Mouse (Mus musculus): ENCODE data around the gene D630045J12Rik.

Gene D630045J12Rik

DNA sequence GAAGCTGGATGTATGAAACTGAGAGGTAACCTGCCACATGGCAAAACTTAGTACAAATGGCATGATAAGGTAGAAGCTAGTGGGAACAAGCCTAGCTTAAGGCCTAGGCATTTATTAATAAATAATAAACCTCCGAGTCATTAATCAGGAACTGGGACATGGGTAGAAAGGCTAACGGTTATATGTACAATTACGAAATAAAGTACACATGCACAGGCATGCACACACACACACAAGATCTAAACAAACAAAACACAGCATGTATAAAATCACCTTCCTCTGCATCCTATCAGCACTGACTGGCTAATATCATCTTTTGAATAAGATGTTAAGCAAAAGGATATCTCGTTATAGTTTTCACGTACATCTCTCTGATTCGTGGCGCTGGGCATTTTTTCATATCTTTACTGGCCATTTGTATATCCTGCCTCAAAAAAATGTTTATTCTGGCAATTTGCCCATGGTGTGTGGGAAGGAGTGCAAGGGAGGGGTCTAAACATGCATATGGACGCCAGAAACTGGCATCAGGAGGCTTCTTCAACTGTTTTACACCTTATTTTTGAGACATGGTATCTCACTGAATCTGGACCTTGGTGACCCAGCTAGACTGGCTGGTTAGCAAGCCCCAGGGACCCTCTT lies 67.4 kb downstream of the D630045J12Rik start:
- DNase-seq: no peak

DNA sequence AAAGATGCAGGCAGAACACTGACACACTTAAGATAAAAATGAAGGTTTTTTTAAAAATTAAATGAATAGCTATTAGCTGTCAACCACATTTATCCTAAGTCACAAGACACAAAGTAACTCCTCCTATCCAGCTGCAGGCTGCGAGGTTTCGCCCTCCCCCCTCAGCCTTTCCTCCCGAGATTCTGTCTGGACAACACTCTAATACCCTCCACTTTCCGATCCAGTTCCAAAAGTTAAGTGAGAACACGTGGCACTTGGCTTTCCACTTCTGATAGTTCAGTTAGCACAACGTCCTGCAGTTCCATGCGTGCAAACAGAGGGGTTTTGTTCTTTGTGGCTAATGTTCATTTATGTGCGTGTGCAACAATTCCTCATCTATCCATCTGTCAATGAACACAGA lies 69.0 kb downstream of the D630045J12Rik start:
- DNase-seq: no peak

- no peak for DNase-seq
These were observed 72.0 kb downstream of the D630045J12Rik start for GRCm38 (mm10) chr6:38181756-38182318.

GRCm38 (mm10) chr6:38180669-38181068 lies 73.1 kb downstream of the D630045J12Rik start:
- no peak for DNase-seq

GRCm38 (mm10) chr6:38165385-38165784 lies 88.4 kb downstream of the D630045J12Rik start:
- no peak for DNase-seq

DNA sequence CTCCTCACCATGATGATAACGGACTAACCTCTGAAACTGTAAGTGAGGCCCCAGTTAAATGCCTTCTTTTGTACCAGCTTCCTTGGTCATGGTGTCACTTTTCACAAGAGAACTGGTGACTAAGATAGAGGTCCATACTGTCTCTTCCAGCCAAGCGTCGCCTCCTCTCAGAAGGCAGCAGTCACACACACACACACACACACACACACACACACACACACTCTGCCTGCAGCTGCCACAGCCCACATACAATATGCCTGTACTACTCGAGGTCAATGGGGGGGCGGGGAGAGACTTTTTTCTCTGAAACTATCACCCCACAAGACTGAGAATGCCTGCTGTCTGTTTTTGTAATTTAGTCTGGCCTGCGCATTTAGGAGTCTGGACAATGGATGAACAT lies 89.1 kb downstream of the D630045J12Rik start:
- DNase-seq: no peak

DNA sequence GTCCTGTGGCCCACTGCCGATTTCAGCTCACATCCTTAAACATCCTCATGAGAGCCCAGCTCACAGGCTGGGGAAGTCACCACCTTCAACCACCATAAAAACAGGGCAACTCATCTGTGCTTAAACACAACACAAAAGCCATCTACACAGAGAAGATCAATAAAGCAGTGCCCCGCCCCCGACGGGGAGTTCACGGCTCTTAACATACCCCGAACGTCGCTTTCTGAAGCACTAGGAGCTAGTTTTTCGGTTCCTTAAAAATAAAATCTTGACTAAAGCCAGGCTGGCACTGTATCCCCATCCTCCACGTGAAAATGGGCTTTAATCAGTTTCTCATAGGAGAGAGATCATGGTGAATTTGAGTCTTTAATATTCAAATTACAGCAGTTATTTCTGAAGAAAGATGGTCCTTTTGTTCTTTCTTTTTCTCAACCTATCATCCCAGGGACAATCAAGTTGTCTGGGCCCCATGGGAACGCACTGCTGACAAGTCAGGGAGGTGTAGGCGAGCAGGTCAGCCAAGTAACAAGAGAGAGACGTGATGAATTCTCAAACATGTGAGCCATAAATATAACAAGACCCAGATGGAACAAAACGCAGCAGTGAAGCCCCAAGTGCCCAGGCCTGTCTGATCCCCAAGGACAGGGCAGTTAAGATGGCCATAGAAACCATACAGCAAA lies 90.8 kb downstream of the D630045J12Rik start:
- no peak for DNase-seq

GRCm38 (mm10) chr6:38160556-38160955 lies 93.3 kb downstream of the D630045J12Rik start:
- no peak for DNase-seq

- peak; percentile 93 to 96 for DNase-seq
These were observed 93.7 kb downstream of the D630045J12Rik start for GRCm38 (mm10) chr6:38160102-38160501.

GRCm38 (mm10) chr6:38159576-38159975 lies 94.2 kb downstream of the D630045J12Rik start:
- no peak for DNase-seq

DNA sequence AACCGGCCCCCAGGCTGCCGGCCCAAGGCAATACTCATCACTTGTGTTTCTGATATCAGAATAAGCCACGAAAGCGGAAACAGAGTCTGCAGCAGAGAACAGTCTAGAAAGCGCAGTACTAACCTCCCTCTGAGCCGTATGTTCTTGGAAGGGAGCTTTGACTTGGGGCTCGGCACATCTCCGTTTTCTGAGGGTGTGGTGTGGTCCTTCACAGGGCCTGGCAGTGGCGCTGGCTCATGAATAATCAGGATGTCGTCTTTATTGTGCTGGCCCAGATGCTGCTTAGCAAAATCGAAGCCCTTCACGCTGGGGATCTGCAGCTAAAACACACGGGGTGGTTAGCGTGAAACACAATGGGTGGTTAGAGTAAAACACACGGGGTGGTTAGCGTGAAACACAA lies 95.9 kb downstream of the D630045J12Rik start:
- no peak for DNase-seq

GRCm38 (mm10) chr6:38156204-38156603 lies 97.6 kb downstream of the D630045J12Rik start:
- no peak for DNase-seq

DNA sequence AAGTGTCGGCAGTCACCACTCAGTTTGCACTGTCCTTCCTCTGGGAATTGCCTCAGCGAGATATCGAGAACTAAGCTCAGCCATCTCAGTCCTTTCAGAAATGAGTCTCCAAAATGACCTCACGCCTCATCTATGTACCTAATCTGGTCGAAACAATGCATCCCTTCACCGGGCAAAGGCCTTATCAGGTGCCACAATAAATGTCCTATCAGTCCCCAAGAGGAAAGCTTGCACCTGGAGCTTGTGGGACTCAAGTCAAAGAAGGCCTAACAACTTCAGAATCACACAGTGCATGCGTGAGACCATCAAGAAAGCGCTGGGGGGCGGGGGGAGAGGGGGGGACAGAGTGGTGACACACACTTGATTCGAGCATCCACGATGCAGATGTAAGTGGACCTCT lies 101.5 kb downstream of the D630045J12Rik start:
- DNase-seq: no peak

GRCm38 (mm10) chr6:38149483-38149882 lies 104.3 kb downstream of the D630045J12Rik start:
- DNase-seq: no peak

DNA sequence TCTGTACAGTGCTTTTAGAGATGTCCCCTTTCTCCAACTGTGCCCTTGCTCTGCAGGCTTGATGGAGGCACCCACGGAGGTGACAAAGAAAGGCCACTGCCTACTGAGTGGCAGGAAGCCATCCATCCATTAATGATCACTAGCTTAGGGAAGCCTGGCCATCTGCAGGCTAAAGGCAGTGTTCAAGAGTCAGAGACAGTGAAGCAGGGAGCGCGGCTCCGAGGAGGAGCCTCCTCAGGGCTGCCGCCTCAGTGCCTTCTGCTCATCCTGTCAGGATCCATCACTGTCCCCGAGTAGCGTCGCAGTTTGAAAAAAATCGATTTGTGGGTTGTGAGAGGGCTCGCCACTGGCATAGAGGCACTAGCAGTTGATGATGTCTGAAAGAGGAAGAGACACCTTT lies 105.2 kb downstream of the D630045J12Rik start:
- no peak for DNase-seq

DNA sequence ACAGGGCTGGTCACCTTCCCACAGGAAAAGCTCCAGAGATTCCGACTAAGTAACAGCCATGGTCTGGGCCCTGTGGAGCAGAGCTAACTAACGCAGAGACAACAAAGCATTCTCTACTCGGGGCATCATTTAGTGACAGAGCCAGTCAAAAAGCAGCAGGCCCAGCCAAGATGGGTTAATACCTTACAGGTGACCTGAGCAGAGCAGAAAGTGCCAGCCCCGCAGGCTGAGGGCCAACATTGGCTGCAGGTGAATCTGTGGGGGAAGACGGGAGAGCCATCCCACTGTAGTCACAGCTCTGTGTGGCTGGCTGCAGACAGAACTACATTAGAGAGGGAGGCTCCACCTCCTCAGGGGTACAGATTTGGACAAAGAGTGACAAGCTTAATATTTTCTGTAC lies 106.5 kb downstream of the D630045J12Rik start:
- DNase-seq: no peak

DNA sequence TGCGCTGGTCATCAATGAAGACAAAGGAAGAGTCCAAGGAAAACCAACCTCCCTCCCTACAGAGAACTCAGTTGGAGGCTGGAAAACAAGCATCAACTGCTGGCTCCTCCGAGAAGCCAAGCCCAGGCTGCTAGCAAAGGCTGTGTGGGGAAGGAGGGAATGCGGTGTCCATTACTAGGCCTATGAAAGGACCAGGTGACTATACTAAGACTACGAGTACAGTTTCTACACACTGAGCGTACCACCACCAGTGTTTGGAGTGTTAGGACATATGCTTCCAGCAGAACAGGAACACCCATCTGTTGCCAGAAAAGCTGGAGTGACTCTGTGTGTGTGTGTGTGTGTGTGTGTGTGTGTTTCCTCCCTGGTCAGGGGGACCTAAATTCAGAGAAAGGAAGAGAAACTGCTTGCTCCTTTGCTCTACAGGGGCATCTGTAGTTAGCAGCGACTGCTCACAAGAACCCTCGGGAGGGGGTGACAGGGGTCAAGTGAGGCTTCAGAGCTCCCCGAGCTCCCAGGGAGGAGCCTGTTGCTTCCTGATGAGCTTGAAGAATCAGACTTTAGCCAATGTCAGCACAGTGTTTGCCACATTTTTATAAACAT lies 108.2 kb downstream of the D630045J12Rik start:
- no peak for DNase-seq

DNA sequence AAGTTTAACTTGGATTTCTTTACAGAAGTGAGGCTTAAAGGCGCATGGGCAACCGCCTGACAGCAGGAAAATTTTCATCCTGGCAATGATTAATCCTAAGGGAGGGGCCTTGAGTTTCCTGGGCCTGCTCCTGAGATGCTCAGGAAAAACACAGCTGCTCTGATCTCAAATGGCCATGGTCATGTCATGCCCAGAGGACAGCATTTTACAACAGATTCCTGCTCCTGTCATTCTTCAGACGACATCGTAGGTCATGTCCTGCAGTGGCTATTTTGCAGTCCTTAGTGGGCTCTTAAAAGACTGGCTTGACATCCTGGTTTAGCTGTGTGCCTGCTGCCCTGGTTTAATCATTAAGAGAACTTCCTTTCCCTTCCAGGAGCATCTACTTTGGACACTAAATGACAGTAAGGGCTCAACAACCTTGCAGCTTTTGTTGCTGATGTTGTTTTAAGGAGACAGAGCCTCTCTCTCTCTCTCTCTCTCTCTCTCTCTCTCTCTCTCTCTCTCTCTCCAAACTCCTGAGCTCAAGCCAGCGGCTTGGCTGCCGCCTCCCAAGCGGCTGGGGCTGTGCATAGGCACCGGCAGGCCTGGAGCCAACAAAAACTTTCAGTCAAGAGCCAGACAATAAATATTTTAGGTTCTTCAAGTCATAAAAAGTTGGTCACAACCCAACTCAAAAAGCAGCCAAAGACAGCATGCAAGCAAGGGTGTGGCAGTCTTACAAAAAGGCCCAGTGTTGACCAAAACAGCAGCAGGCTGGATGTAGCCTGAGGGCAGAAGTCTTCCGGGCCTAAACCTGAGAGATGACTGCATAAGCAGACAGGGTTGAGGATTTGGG lies 109.4 kb downstream of the D630045J12Rik start:
- DNase-seq: no peak

DNA sequence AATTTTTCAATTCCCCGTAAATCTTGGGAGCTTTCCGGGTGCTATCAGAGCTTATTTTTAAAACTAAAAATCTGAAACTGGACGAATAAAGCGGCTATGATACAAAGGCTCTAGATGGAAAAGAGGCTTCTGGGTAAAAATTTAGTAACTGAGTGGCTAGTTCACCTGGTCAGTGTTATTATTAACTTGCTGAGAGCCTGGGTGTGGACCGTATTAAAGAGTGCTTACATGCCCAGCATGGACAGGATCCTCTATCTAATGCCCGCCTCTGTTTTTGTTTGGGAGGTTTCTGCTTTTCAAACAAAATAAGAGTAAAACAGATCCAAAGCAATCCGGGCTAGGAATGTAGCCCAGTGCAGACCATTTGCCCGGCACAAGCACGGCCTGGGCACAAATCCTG lies 113.4 kb downstream of the D630045J12Rik start:
- DNase-seq: no peak

DNA sequence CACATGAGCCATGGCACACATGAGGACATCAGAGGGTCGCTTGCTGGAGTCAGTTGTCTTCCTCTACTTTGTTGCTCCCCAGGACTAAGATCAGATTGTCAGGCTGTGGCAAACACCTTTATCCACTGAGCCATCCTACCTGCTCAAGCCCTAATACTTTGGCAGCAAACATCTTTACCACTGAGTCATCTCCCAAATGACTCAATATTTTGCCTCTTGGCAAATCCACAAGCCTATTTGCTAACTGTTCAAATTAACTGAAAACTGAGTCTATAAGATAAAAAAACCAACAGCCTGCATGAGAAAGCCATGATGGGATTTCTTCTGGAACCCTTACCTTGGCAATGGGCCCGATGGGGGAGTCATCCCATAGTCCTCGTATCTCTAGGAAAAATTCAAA lies 114.7 kb downstream of the D630045J12Rik start:
- DNase-seq: no peak

DNA sequence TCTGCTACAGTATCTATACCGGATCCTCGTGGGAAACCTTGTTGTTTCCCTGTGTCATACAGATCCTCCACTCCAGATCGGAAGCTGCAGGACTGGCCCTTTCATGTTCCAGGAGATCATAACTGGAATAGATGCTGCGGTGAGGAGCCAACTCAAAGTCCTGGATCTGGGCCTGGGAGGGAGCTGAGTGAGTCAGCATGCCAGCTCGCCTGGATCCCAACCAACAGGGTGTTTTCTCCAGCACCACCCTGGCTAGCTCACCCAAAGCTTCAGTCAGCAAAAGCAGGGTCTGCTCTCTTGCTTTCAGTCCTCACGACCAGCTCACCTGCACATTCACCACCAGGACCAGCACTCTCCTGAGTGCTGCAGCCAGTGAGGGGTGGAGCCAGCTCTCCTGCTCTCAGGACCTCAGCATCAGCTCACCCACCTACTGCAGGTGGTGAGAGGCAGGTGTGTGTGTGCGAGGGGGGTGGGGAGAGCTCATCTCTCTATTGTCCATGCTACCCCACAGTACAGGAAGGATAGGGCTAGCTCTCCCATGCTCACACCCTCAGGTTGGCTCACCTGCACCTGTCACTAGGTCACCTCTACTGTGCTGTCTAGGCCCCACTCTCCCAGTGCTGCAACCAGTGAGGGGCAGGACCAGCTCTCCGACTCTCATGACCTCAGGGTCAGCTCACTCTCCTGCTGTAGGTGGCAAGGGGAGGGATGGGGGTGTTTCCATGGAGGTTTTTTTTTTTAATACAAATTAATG lies 118.8 kb downstream of the D630045J12Rik start:
- DNase-seq: peak; percentile 57 to 70

DNA sequence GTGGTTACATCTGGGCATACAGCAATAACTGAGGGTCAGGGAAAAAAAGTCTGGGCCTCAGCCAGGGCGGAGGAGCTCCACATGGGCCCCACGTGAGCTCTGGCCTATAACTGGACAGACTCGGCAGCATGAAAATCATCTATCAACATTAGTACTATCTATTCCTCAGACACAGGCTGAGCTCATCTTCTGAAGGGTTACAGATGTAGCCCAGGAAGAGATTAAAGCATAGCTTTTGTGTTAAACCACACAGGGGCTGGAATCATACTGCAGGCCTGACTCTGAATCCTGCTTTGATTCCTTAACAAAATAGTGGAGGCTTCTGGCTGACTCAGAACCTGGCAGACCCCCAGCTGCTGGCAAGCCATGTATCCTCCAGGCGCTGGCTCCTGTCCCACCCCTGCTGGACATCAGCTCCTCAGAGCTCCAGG lies 122.0 kb downstream of the D630045J12Rik start:
- peak; percentile 78 to 79 for DNase-seq
